Mouse (Mus musculus): ENCODE data around the gene Bicdl1.
"Not testable (repeated sequence)": the region's sequence is repeated elsewhere in the genome, so short reads cannot be mapped to it uniquely, and the experiment has no call there.

The Bicdl1 gene

DNA sequence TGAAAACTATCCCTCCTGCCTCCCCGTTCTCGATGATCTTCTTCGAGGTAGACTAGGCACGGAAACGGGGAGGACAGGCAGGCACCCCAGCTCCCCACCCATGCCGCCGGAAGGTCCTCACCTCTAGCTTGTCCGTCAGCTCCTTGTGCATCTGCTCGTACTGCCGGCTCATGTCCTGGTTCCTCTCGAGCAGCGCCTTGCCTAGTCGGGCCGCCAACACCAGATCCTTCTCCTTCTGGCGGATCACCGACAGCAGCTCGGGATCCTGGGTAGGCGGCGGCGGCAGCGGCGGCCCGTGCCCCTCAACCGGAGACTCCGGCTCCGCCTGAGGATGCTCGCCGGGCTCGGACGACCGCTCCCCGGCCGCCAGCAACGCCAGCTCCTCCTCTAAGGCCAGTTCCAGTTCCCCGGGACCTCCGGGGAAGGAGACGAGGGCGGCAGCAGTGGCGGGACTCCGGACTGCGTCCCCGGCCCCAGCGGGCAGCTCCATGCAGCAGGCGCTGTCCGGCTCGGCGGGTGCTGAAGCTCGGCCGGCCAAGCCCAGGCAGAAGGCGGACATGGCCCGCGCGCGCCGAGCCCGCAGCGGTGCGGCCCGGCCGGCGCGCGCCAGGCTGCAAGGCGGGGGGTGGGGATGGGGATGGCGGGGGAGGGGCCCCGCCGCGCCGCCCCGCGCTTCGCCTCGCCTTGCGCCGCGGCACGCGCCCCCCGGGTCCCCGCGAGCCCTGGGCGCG lies at the start of gene Bicdl1:
Gene Bicdl1, minus strand, starts transcription at position 621 of the 731 bp plus-strand sequence.
- peak; percentile 95 for DNase-seq (ENCODE audit: low spot score)

- DNase-seq (ENCODE audit: low spot score) = no peak
Measured at GRCm38 (mm10) chr5:115776911-115777310, 45.5 kb upstream of the Bicdl1 start.

DNA sequence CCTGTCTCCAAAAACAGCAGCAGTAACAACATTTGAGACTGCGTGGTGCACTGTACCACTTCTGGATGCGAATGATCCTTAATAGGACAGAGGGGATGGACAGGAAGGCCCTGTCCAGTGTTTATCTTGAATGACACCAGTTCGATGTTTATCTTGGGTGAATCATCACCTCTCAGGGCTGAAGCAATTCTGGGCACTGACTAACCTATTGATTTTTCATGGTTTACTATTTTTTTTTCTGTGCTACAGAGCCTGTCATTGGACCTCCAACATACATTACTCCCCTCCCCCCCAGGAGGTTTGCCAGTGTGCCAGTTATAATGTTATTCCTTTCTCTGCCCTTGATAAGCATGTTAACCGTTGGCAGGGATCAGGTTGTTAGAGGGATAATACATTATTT lies 43.9 kb upstream of the Bicdl1 start:
- DNase-seq (ENCODE audit: low spot score) = no peak

GRCm38 (mm10) chr5:115770048-115770447 lies 38.6 kb upstream of the Bicdl1 start:
- DNase-seq (ENCODE audit: low spot score) = peak; percentile 56

DNA sequence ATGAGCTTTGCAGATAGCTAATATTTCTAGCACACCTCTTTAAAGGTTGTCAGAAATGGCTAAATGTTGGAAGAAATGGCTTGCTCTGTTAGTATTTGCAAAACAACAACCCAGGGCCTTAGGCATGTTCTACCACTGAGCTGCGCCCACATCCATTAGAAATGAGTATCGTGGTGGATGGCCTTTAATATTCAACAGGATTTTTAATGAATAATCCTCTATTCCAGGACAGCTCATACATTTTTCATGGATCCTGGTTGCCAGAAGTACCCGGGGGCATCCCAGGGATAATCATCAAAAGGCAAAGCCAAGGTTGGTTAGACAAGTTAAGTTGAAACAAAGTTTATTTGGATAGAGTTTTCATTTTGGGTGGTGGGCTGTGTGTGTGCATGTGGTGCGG lies 37.7 kb upstream of the Bicdl1 start:
- DNase-seq (ENCODE audit: low spot score) = no peak

- DNase-seq (ENCODE audit: low spot score) = no peak
Measured at GRCm38 (mm10) chr5:115766821-115767220, 35.4 kb upstream of the Bicdl1 start.

DNA sequence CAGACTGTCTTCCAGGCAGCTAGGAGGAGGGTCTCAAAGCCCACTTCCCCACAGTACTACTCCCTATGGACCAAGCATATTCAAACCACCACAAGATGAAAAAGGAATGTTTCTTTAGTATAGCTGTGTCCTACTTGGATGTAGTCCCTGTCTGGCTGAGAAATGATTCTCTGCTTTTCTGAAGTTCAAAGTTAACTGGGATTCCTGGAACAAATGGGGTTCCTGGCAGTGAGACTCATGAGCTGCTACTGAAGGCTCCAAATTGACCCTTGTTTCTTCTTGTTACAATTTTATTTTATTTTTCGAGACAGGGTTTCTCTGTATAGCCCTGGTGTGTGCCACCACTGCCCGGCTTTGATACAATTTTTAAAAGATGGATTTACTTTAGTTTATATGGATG lies 32.6 kb upstream of the Bicdl1 start:
- DNase-seq (ENCODE audit: low spot score) = no peak

GRCm38 (mm10) chr5:115760903-115761302 lies 29.5 kb upstream of the Bicdl1 start:
- no peak for DNase-seq (ENCODE audit: low spot score)

GRCm38 (mm10) chr5:115758431-115759180 lies 27.2 kb upstream of the Bicdl1 start:
- DNase-seq (ENCODE audit: low spot score) = no peak

DNA sequence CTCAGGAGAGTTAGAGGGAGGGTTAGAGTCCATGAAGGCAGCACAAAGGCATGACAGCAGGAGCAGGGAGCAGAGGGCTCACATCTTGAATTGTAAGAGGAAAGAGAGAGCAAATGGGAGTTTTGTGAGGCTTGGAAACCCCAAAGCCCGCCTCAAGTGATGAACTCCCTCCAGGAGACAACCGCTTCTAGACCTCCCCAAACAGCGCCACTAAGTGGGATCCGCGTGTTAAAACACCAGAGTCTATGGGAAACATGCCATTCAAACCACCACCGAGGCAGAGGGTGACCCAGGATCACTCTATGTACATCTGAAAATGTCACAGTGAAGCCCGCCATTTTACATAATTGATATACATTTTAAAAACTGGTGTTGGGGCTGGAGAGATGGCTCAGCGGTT lies 26.1 kb upstream of the Bicdl1 start:
- DNase-seq (ENCODE audit: low spot score) = no peak

DNA sequence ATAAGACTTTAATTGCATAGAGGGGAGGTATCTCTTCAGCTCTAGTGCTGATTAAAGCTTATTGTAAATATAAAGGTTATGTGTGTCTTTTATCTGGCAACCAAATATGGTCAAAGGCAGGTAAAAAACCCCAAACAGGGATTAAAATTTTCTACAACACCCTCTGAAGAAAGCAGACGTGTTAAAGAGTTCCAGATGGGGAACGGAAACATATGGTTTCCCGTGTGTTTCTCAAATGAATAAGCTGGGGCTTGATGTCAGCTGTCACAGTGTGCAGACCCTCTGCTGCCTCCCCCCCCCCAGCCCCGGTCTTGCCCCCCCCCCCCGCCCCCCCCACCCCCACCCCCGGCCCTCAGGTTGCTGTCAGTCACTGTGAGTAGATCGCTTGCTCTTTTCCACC lies 24.1 kb upstream of the Bicdl1 start:
- no peak for DNase-seq (ENCODE audit: low spot score)

GRCm38 (mm10) chr5:115754831-115755230 lies 23.4 kb upstream of the Bicdl1 start:
- DNase-seq (ENCODE audit: low spot score) = no peak

GRCm38 (mm10) chr5:115752883-115753282 lies 21.5 kb upstream of the Bicdl1 start:
- no peak for DNase-seq (ENCODE audit: low spot score)

DNA sequence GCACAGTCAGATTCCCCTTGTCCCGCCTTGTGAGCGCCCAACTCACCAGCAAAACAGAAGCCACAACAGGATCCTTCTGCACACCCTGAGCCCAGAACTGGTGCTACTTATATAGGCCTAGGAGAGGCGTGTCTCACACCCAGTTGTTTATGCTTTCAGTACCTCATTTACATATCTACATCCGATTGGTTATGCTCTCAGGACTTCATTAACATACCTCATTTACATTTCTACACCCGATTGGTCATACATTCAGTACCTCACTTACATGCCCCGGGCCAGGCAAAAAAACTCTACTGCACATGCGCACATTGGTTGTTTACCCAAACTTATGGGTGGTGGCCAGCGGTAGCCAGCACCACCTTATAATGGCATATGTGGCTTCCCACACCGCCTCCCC lies 20.5 kb upstream of the Bicdl1 start:
- DNase-seq (ENCODE audit: low spot score) = not testable (repeated sequence)

DNA sequence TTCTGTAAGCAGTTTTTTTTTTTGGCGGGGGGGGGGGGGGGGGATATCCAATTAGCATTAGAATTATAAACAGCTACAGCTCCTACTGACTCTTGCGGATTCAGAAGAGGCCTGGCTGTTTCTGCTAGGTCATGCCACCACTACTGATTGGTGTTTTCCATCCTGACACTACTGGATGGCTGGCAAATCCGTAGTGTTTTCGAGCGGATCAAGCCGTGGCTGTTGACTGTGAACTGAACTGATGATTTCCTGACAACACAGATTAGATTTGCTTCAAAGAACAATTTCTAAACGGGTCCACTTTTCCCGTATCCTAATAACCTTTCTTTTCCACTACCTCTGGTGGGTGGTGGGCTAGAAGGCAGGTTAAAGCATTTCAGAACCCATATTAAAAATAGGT lies 16.9 kb upstream of the Bicdl1 start:
- no peak for DNase-seq (ENCODE audit: low spot score)

DNA sequence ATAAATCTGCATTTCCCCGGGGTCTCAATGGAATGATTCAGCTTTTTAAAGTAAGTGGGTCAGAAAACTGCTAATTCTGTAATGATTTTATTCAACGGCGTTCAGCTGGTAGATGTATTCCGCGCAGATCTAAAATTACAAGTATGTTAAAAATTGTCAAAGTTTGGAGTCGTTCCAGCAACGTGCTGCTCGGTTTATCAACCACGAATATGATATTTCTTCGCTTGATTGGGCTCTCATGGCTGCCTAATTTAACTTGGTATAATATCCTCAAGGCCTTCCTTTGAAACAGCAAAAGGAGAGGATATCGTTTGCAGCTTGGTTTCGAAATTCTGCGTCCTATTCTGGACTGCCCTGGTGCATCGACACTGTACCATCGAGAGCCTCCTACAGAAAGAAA lies 13.9 kb upstream of the Bicdl1 start:
- no peak for DNase-seq (ENCODE audit: low spot score)

GRCm38 (mm10) chr5:115738032-115738431 lies 6.6 kb upstream of the Bicdl1 start:
- DNase-seq (ENCODE audit: low spot score) = no peak

DNA sequence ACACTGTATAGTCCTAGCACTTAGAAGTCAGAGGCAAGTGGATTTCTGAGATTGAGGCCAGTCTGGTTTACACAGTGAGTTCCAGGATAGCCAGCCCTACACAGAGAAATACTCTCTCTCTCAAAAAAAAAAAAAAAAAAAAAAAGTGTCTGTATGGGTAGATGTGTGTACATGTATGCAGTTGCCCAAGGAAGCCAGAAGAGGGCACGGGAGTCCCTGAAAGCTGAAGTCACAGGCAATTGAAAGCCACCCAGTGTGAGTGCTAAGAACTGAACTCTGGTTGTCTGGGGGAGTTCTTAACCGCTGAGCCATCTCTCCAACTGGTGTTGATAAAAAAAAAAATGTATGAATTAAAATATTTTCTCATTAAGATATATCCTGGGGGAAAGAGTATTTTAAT lies 3.1 kb upstream of the Bicdl1 start:
- DNase-seq (ENCODE audit: low spot score) = no peak

GRCm38 (mm10) chr5:115732849-115733216 lies 1.4 kb upstream of the Bicdl1 start:
- no peak for DNase-seq (ENCODE audit: low spot score)

GRCm38 (mm10) chr5:115732176-115732848 lies 891 bp upstream of the Bicdl1 start:
- DNase-seq (ENCODE audit: low spot score) = peak; percentile 89

DNA sequence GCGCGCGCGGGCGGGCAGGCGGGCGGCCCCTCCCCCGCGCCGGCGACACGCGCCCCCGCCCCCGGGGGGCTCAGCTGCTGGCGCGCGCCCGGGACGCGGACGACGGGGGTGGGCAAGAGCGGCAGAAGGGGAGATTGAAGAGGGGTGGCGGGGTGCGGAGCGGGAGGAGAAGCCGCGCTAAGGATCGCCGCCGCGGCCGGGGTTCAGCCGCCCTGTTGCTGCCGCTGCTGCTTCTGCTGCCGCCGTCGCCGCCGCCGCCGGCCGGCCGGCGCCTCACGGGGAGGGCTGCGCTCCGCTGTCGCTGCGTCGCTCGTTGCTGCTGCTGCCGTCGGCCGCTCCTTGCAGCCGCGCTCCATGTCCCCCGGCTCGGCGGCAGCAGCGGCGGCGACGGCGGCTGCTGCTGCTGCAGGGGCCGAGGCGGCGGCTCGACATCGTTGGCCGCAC lies 333 bp upstream of the Bicdl1 start:
- DNase-seq (ENCODE audit: low spot score) = peak; percentile 48

DNA sequence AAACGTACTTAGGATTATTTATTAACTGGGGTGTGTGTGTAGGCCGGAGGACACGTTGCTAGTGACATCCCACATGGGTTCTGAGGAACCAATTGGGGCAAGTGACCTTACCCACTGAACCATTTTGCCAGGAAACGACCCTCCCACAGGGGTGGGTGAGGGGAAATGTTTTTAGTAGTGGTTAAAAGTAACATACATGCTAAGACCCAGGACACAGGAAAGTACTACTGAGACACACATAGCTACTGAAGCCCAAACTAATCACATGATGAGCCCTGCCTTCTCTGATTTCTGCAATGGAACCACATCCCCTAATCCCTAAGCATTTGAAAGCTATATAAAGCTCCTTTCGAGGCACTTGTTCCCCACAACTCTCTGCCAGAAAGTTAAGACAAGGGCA lies 1.1 kb downstream of the Bicdl1 start:
- no peak for DNase-seq (ENCODE audit: low spot score)

GRCm38 (mm10) chr5:115726581-115726980 lies 4.8 kb downstream of the Bicdl1 start:
- DNase-seq (ENCODE audit: low spot score) = no peak
